Mouse (Mus musculus): ENCODE measurements around the gene Tubd1. TPM values are rescaled to one million over a fixed set of nuclear protein-coding genes. Genes with fewer than 3 reads are reported as not detected.

Tubd1 gene
- polyA plus RNA-seq, 1 experiment: 4.0 TPM

DNA sequence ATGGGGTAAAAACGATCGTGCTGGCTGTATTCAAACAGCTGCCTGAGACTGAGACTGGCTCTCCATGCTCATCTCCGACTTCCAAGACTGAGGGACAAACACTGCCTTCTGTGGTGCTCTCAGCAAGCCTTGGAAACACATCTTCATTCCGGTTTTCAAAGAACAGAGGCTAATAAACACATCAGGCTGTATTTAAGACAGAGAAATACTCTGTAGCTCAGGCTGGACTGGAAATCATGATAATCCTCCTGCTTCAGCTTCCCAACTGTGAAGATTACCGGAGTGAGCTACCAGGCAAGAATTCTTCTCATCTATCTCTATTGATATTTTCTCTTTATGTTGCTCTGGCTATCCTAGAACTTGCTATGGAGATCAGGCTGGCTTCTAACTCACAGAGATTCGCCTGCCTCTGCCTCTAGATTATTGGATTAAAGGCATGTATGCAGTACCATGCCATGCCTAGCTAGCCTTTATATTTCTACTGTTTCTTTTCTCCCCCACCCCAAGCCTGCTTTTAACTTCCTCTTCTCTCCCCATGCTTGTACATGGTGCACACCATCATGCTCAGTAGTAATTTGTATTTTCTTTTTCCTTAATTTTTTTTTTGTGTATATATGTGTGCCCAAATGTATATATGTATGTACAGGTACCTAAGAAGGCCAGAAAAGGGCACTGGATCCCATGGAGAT lies 49.5 kb downstream of the Tubd1 start:
- H3K4me1 ChIP-seq (ENCODE audit: control insufficient read depth, insufficient read depth, low read length): peaks cover 9% of the 10 kb centered on the region
- WGBS: 64% methylated on average over 6 of the region's 6 CpGs
- DNase-seq: no peak
- TF ChIP-seq CTCF (IDR thresholded peaks at IDR 0.05; ENCODE audit: insufficient read depth, low read length): no peak
- no peak for TF ChIP-seq POLR2A (IDR thresholded peaks at IDR 0.05; ENCODE audit: borderline replicate concordance, extremely low read depth, low read depth, low read length)
- no peak overlapping the region for H3K4me3 ChIP-seq (replicated peaks; ENCODE audit: extremely low read depth, low read depth, low read length)

DNA sequence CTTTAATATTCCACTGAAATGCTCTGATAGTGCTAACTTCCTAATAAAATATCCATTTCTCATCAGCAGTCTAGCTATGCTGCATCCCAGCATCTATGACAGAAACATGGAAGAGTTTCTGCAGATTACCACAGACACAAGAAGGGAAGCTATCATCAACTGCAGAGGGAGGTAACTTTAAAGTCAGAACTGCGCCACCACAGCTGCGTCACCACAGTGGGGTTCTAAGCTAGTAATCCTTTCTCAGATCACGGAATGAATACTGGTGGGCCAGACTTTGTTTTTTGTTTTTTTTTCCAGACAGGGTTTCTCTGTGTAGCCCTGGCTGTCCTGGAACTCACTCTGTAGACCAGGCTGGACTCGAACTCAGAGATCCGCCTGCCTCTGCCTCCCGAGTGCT lies 50.6 kb downstream of the Tubd1 start:
- peaks cover 9% of the 10 kb centered on the region for H3K4me1 ChIP-seq (ENCODE audit: control insufficient read depth, insufficient read depth, low read length)
- no peak for DNase-seq
- TF ChIP-seq POLR2A (IDR thresholded peaks at IDR 0.05; ENCODE audit: borderline replicate concordance, extremely low read depth, low read depth, low read length) (no peak), CTCF (IDR thresholded peaks at IDR 0.05; ENCODE audit: insufficient read depth, low read length) (no peak)
- no peak overlapping the region for H3K4me3 ChIP-seq (replicated peaks; ENCODE audit: extremely low read depth, low read depth, low read length)
- 97% methylated on average over 6 of the region's 6 CpGs for WGBS

DNA sequence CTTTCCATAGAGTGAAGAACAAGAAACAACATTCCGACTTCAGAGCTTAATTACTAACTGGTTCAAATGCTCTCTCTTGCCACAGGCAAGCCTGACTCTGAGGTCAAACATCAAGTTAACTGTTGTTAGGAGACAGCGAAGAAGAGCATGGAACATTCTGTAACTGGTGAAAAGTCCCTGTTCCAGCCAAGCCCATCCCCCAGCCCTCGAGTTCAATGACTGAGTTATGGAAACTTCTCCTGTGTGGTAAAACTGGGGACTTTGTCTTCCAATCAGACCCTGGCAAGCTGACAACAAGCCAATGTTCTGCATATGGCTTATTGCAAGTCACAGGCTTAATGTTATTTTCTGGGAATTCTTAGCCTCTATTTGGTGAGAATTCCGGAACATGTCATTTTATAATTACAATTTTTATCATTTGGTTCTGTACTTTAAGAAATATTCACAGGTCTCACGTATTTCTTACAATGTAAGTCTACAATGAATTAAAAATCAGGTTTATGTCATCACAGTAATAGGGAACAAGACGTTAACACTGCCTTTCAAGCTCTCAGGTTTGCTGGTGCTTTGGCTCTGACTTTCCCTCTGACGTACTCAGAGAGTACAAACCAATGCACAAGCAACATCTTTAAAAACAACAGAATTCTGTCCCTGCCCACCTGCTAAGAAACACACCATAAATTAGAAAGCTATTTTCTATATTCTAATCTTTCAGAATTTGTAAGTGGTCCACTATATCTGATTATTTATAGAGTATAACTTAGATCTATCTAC lies 51.6 kb downstream of the Tubd1 start:
- no peak for DNase-seq
- 73% methylated on average over 7 of the region's 7 CpGs for WGBS
- TF ChIP-seq POLR2A (IDR thresholded peaks at IDR 0.05; ENCODE audit: borderline replicate concordance, extremely low read depth, low read depth, low read length) (no peak), CTCF (IDR thresholded peaks at IDR 0.05; ENCODE audit: insufficient read depth, low read length) (no peak)

GRCm38 (mm10) chr11:86596976-86597375 lies 52.2 kb downstream of the Tubd1 start:
- WGBS: 78% methylated on average over 3 of the region's 3 CpGs
- Histone ChIP-seq H3K4me1 (ENCODE audit: control insufficient read depth, insufficient read depth, low read length) (peaks cover 7% of the 10 kb centered on the region), H3K4me3 (replicated peaks; ENCODE audit: extremely low read depth, low read depth, low read length) (no peak overlapping the region)
- TF ChIP-seq CTCF (IDR thresholded peaks at IDR 0.05; ENCODE audit: insufficient read depth, low read length): no peak
- no peak for TF ChIP-seq POLR2A (IDR thresholded peaks at IDR 0.05; ENCODE audit: borderline replicate concordance, extremely low read depth, low read depth, low read length)
- DNase-seq: no peak

More for the DNA sequence above, 51.6 kb downstream of the Tubd1 start:
- peaks cover 7% of the 10 kb centered on the region for H3K4me1 ChIP-seq (ENCODE audit: control insufficient read depth, insufficient read depth, low read length)
- H3K4me3 ChIP-seq (replicated peaks; ENCODE audit: extremely low read depth, low read depth, low read length): no peak overlapping the region

GRCm38 (mm10) chr11:86598154-86598553 lies 53.4 kb downstream of the Tubd1 start:
- DNase-seq: no peak
- TF ChIP-seq CTCF (IDR thresholded peaks at IDR 0.05; ENCODE audit: insufficient read depth, low read length): no peak
- no peak for TF ChIP-seq POLR2A (IDR thresholded peaks at IDR 0.05; ENCODE audit: borderline replicate concordance, extremely low read depth, low read depth, low read length)
- H3K4me1 ChIP-seq (ENCODE audit: control insufficient read depth, insufficient read depth, low read length): peaks cover 2% of the 10 kb centered on the region; the same call in 1 of the 2 replicates
- H3K4me3 ChIP-seq (replicated peaks; ENCODE audit: extremely low read depth, low read depth, low read length): no peak overlapping the region
- 93% methylated on average over 5 of the region's 5 CpGs for WGBS

DNA sequence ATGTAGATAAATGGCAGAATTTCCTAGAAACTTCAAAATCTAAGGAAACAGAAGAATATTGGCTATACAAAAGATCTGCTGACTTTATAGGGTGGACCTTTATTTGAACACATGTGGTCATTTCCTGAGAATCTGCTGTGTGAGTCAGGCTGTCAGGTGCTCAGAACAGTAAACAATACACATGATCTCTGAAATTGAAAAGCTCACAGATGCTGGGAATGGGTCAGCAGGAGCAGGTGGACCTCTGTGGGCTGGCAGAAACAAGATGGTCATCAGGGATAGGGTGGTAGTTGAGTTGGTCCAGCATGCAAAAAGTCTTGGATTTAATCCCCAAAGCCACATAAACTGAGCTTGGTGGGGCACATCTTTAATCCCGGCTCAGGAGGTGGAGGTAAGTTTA lies 53.8 kb downstream of the Tubd1 start:
- 82% methylated on average over 1 of the region's 1 CpGs for WGBS
- Histone ChIP-seq H3K4me3 (replicated peaks; ENCODE audit: extremely low read depth, low read depth, low read length) (no peak overlapping the region), H3K4me1 (ENCODE audit: control insufficient read depth, insufficient read depth, low read length) (no peaks in the 10 kb centered on the region)
- no peak for DNase-seq
- TF ChIP-seq CTCF (IDR thresholded peaks at IDR 0.05; ENCODE audit: insufficient read depth, low read length) (no peak), POLR2A (IDR thresholded peaks at IDR 0.05; ENCODE audit: borderline replicate concordance, extremely low read depth, low read depth, low read length) (no peak)

DNA sequence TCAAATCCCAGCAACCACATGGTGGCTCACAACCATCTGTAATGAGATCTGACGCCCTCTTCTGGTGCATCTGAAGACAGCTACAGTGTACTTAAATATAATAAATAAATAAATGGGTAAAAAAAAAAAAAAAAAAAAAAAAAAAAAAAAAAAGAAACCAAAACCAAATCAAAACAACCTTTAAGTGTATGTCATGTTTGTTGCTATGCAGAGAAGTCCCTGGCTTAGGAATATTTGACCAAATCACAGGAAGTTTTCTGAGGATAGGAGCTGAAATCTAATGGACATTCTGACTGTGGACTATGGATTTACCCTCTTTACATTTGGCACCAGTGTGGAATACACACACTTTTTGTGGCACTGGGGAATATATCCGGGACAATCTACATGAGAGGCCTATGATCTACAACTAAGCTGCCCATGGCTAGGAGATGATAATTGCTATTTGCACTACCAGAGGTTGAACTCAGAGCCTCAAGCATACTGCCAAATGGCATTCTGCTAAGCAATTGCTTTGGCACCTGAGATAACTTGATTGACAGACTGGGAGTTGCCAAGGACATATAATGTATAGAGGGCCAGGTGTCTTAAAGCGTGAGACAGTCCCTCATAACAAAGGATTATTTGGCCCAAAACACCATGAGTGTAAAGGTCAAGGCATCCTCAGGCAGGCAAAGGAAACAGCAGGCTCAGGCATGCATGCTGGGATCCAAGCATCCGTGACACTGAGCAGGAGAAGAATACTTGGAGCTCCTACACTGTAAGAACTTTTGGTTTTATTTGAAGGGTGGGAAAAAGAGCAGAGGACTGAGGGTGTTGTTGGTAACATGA lies 54.8 kb downstream of the Tubd1 start:
- H3K4me1 ChIP-seq (ENCODE audit: control insufficient read depth, insufficient read depth, low read length): 0 out of 2 replicates have a peak, but pooled peaks cover 3% of the 10 kb centered on the region
- 76% methylated on average over 4 of the region's 4 CpGs for WGBS
- H3K4me3 ChIP-seq (replicated peaks; ENCODE audit: extremely low read depth, low read depth, low read length): no peak overlapping the region
- no peak for DNase-seq
- TF ChIP-seq CTCF (IDR thresholded peaks at IDR 0.05; ENCODE audit: insufficient read depth, low read length) (no peak), POLR2A (IDR thresholded peaks at IDR 0.05; ENCODE audit: borderline replicate concordance, extremely low read depth, low read depth, low read length) (no peak)

DNA sequence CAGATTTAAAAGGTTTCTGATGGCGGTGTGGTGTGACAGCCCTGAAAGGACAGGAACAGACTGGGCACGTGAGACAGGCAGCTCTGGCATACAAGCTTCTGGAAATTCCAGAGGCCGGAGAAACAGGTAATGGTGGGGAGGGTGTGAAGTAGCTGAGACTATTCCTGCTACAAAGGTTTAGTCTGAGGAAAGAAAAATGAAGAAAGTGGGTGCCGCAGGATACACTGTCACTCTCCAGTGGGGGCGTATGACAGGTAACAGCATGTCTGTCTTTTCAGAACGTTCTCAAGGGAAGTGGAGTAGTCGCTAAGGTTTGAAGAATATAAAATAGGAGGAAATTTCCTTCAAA lies 55.4 kb downstream of the Tubd1 start:
- WGBS: 87% methylated on average over 7 of the region's 7 CpGs
- Histone ChIP-seq H3K4me1 (ENCODE audit: control insufficient read depth, insufficient read depth, low read length) (peaks cover 3% of the 10 kb centered on the region; the same call in 1 of the 2 replicates), H3K4me3 (replicated peaks; ENCODE audit: extremely low read depth, low read depth, low read length) (no peak overlapping the region)
- no peak for TF ChIP-seq POLR2A (IDR thresholded peaks at IDR 0.05; ENCODE audit: borderline replicate concordance, extremely low read depth, low read depth, low read length)
- no peak for TF ChIP-seq CTCF (IDR thresholded peaks at IDR 0.05; ENCODE audit: insufficient read depth, low read length)
- DNase-seq: no peak

DNA sequence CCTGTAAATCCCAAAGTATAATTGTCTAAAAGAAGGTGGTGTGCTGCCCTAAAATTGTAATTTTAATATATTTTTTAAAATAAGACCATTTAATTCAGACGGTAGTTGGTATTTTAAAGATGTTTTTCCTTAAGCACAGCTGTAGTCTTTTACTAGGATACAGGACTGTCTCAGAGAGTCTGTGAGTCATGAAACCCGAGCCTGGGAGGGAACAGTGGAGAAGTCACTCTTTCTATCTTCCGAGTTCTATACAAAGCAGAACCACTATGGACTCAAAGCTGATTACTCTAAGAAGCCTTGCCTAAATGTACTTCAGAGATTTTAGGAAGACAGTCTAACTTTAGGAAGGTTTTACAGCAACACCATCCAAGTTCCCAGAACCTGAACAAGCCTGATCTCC lies 57.3 kb downstream of the Tubd1 start:
- H3K4me1 ChIP-seq (ENCODE audit: control insufficient read depth, insufficient read depth, low read length): peaks cover 3% of the 10 kb centered on the region; the same call in 1 of the 2 replicates
- H3K4me3 ChIP-seq (replicated peaks; ENCODE audit: extremely low read depth, low read depth, low read length): no peak overlapping the region
- TF ChIP-seq CTCF (IDR thresholded peaks at IDR 0.05; ENCODE audit: insufficient read depth, low read length) (no peak), POLR2A (IDR thresholded peaks at IDR 0.05; ENCODE audit: borderline replicate concordance, extremely low read depth, low read depth, low read length) (no peak)
- WGBS: 75% methylated on average over 3 of the region's 3 CpGs
- DNase-seq: no peak
